Mouse (Mus musculus) C2C12 (cell line): Measurements from ENCODE around the gene Polr1d.

Experiments
- CTCF ChIP-seq: IDR thresholded peaks from one replicate; pipeline ENCODE4 v1.5.1; 2011; ENCODE audit not compliant: control insufficient read depth, insufficient read depth, insufficient read length
- MAX ChIP-seq: IDR thresholded peaks from one replicate; pipeline ENCODE4 v1.6.1; 2011; ENCODE audit warnings: mild to moderate bottlenecking, control low read depth
- MYOG ChIP-seq: IDR thresholded peaks from one replicate; pipeline ENCODE4 v1.6.1; 2011; ENCODE audit not compliant: control insufficient read depth, insufficient read length; ENCODE audit errors: extremely low read depth
- USF1 ChIP-seq: IDR thresholded peaks from one replicate; pipeline ENCODE4 v1.6.1; 2011; ENCODE audit warnings: low read depth, mild to moderate bottlenecking, control low read depth, moderate library complexity

DNA sequence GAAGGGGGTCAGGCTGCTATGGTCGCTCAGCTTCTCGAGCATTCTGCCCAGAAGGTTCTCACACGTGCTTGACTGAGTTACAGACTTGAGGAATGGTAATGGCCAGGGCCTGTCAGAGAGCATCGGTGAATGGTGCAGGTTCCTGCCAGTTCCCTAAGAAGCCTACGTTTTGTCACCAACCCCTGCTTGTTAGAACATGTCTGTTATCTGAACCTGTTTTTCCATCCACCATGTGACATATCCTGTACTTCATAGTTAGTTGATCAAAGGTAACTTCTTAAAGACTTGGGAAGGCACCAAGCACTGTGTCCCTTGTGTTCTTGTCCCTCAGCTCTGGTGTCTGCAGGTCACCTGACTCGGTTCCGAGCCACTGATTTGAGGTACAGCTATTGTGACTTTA lies 21.8 kb downstream of the Polr1d start:
- TF ChIP-seq CTCF (no peak), USF1 (no peak), MAX (no peak), MYOG (no peak)
